Mouse (Mus musculus): ENCODE measurements around the gene Xxylt1.
"Not testable (repeated sequence)": the region's sequence is repeated elsewhere in the genome, so short reads cannot be mapped to it uniquely, and the experiment has no call there.

Xxylt1 gene

GRCm38 (mm10) chr16:31004321-31004682 lies 76.9 kb downstream of the Xxylt1 start:
- in situ Hi-C loops (cut with MboI; ENCODE audit: low pct_unique_long_range_greater_than_20kb in 1 of 2, low sequenced_read_pairs in 2 of 2, unreplicated experiment in 1 of 2) = no loop called here

- in situ Hi-C loops (cut with MboI; ENCODE audit: low pct_unique_long_range_greater_than_20kb in 1 of 2, low sequenced_read_pairs in 2 of 2, unreplicated experiment in 1 of 2) = not testable (repeated sequence)
These were observed 77.5 kb downstream of the Xxylt1 start for GRCm38 (mm10) chr16:31003592-31004320.

- in situ Hi-C loops (cut with MboI; ENCODE audit: low pct_unique_long_range_greater_than_20kb in 1 of 2, low sequenced_read_pairs in 2 of 2, unreplicated experiment in 1 of 2) = no loop called here
These were observed 78.3 kb downstream of the Xxylt1 start for GRCm38 (mm10) chr16:31002926-31003325.

- in situ Hi-C loops (cut with MboI; ENCODE audit: low pct_unique_long_range_greater_than_20kb in 1 of 2, low sequenced_read_pairs in 2 of 2, unreplicated experiment in 1 of 2) = no loop called here
These were observed 79.1 kb downstream of the Xxylt1 start for GRCm38 (mm10) chr16:31002117-31002516.

GRCm38 (mm10) chr16:30998711-30999110 lies 82.5 kb downstream of the Xxylt1 start:
- in situ Hi-C loops (cut with MboI; ENCODE audit: low pct_unique_long_range_greater_than_20kb in 1 of 2, low sequenced_read_pairs in 2 of 2, unreplicated experiment in 1 of 2) = no loop called here

- in situ Hi-C loops (cut with MboI; ENCODE audit: low pct_unique_long_range_greater_than_20kb in 1 of 2, low sequenced_read_pairs in 2 of 2, unreplicated experiment in 1 of 2) = no loop called here
These were observed 83.2 kb downstream of the Xxylt1 start for GRCm38 (mm10) chr16:30998048-30998447.

GRCm38 (mm10) chr16:30995446-30995845 lies 85.8 kb downstream of the Xxylt1 start:
- in situ Hi-C loops (cut with MboI; ENCODE audit: low pct_unique_long_range_greater_than_20kb in 1 of 2, low sequenced_read_pairs in 2 of 2, unreplicated experiment in 1 of 2) = no loop called here

GRCm38 (mm10) chr16:30994881-30995280 lies 86.4 kb downstream of the Xxylt1 start:
- in situ Hi-C loops (cut with MboI; ENCODE audit: low pct_unique_long_range_greater_than_20kb in 1 of 2, low sequenced_read_pairs in 2 of 2, unreplicated experiment in 1 of 2) = no loop called here

- in situ Hi-C loops (cut with MboI; ENCODE audit: low pct_unique_long_range_greater_than_20kb in 1 of 2, low sequenced_read_pairs in 2 of 2, unreplicated experiment in 1 of 2) = no loop called here
These were observed 86.9 kb downstream of the Xxylt1 start for GRCm38 (mm10) chr16:30994296-30994695.

GRCm38 (mm10) chr16:30992568-30992967 lies 88.7 kb downstream of the Xxylt1 start:
- in situ Hi-C loops (cut with MboI; ENCODE audit: low pct_unique_long_range_greater_than_20kb in 1 of 2, low sequenced_read_pairs in 2 of 2, unreplicated experiment in 1 of 2) = no loop called here

GRCm38 (mm10) chr16:30990661-30991060 lies 90.6 kb downstream of the Xxylt1 start:
- in situ Hi-C loops (cut with MboI; ENCODE audit: low pct_unique_long_range_greater_than_20kb in 1 of 2, low sequenced_read_pairs in 2 of 2, unreplicated experiment in 1 of 2) = no loop called here

- in situ Hi-C loops (cut with MboI; ENCODE audit: low pct_unique_long_range_greater_than_20kb in 1 of 2, low sequenced_read_pairs in 2 of 2, unreplicated experiment in 1 of 2) = no loop called here
These were observed 93.0 kb downstream of the Xxylt1 start for GRCm38 (mm10) chr16:30988225-30988624.

GRCm38 (mm10) chr16:30987684-30988083 lies 93.5 kb downstream of the Xxylt1 start:
- in situ Hi-C loops (cut with MboI; ENCODE audit: low pct_unique_long_range_greater_than_20kb in 1 of 2, low sequenced_read_pairs in 2 of 2, unreplicated experiment in 1 of 2) = no loop called here

- in situ Hi-C loops (cut with MboI; ENCODE audit: low pct_unique_long_range_greater_than_20kb in 1 of 2, low sequenced_read_pairs in 2 of 2, unreplicated experiment in 1 of 2) = no loop called here
These were observed 96.2 kb downstream of the Xxylt1 start for GRCm38 (mm10) chr16:30984826-30985545.

- in situ Hi-C loops (cut with MboI; ENCODE audit: low pct_unique_long_range_greater_than_20kb in 1 of 2, low sequenced_read_pairs in 2 of 2, unreplicated experiment in 1 of 2) = no loop called here
These were observed 97.1 kb downstream of the Xxylt1 start for GRCm38 (mm10) chr16:30984101-30984500.

- in situ Hi-C loops (cut with MboI; ENCODE audit: low pct_unique_long_range_greater_than_20kb in 1 of 2, low sequenced_read_pairs in 2 of 2, unreplicated experiment in 1 of 2) = no loop called here
These were observed 97.5 kb downstream of the Xxylt1 start for GRCm38 (mm10) chr16:30983699-30984098.

GRCm38 (mm10) chr16:30983281-30983680 lies 98.0 kb downstream of the Xxylt1 start:
- in situ Hi-C loops (cut with MboI; ENCODE audit: low pct_unique_long_range_greater_than_20kb in 1 of 2, low sequenced_read_pairs in 2 of 2, unreplicated experiment in 1 of 2) = no loop called here

- in situ Hi-C loops (cut with MboI; ENCODE audit: low pct_unique_long_range_greater_than_20kb in 1 of 2, low sequenced_read_pairs in 2 of 2, unreplicated experiment in 1 of 2) = no loop called here
These were observed 99.9 kb downstream of the Xxylt1 start for GRCm38 (mm10) chr16:30981345-30981744.

- in situ Hi-C loops (cut with MboI; ENCODE audit: low pct_unique_long_range_greater_than_20kb in 1 of 2, low sequenced_read_pairs in 2 of 2, unreplicated experiment in 1 of 2) = loop anchor here in 1 of 2 experiments (10.0 kb wide), 1 partner anchor 385 kb away; the partner anchor contains the start of gene Fam43a
These were observed 101.3 kb downstream of the Xxylt1 start for GRCm38 (mm10) chr16:30979905-30980304.

GRCm38 (mm10) chr16:30977728-30978127 lies 103.5 kb downstream of the Xxylt1 start:
- in situ Hi-C loops (cut with MboI; ENCODE audit: low pct_unique_long_range_greater_than_20kb in 1 of 2, low sequenced_read_pairs in 2 of 2, unreplicated experiment in 1 of 2) = loop anchor here in 1 of 2 experiments (10.0 kb wide), 1 partner anchor 383 kb away; the partner anchor contains the start of gene Fam43a

Data from mouse embryonic stem cell (cell line).